Mouse (Mus musculus) liver, adult 2 months (tissue): ENCODE results near the gene Emc8.

ENCODE experiments used
- CTCF ChIP-seq: fragments of 200-500 bp; IDR thresholded peaks from 2 replicates; pipeline ENCODE4 v1.5.1; 2011; ENCODE audit warnings: low read depth, low read length, control low read depth
- POLR2A ChIP-seq: fragments of 200-500 bp; IDR thresholded peaks from 2 replicates; pipeline ENCODE4 v1.6.1; 2011; ENCODE audit warnings: low read length, control low read depth; ENCODE audit not compliant: insufficient read depth; ENCODE audit errors: extremely low read depth

DNA sequence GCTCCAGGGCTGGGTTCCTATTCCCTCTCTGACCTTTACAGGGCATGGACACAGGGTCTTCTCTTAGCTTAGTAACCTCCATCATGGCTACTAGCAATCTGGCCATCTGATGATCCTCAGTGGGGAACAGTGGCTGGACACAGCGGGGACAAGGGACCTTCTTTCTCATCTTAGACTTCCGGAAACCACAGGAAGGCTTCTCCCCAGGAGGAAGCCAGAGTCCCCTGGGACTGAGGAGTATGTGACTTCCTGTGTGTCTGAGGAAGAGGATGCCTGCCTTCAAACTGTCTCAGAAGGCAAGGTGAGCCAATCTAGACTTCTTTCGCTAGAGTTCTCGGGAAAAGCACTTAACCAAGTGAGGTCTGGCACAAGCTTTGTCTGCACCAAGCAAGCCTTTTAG, 31.7 kb upstream of the Emc8 start:
- no peak for TF ChIP-seq POLR2A
- no peak for TF ChIP-seq CTCF
